Mouse (Mus musculus): Measurements from ENCODE around the gene Tsku. TPM values are rescaled to one million over a fixed set of nuclear protein-coding genes. Genes with fewer than 3 reads are reported as not detected.

The Tsku gene
- polyA plus RNA-seq, 1 experiment, result 9.5 TPM

- peaks cover 4% of the 10 kb centered on the region; the same call in 1 of the 2 replicates for H3K4me1 ChIP-seq (ENCODE audit: control insufficient read depth, insufficient read depth, low read length)
- DNase-seq, result peak; percentile 57
These were observed 11.3 kb downstream of the Tsku start for GRCm38 (mm10) chr7:98349821-98350220.

GRCm38 (mm10) chr7:98349096-98349495 is 12.0 kb downstream of the Tsku start:
- peak; percentile 86 for DNase-seq
- no peak overlapping the region for H3K27ac ChIP-seq (ENCODE audit: insufficient read depth, low read depth, low read length)
- H3K4me3 ChIP-seq (ENCODE audit: insufficient read depth, low read depth, low read length), result no peak overlapping the region
- peaks cover under 1% of the 10 kb centered on the region; the same call in 1 of the 2 replicates for H3K4me1 ChIP-seq (ENCODE audit: control insufficient read depth, insufficient read depth, low read length)
- H3K36me3 ChIP-seq (ENCODE audit: control insufficient read depth, insufficient read depth, low read length), result no peaks in the 10 kb centered on the region
- H3K27me3 ChIP-seq (replicated peaks; ENCODE audit: control insufficient read depth, insufficient read depth, low read length), result no peaks in the 10 kb centered on the region
- TF ChIP-seq CTCF (conservative IDR thresholded peaks at IDR 0.05; ENCODE audit: insufficient read depth, insufficient read length, low read depth, low read length) (peak; percentile 96), POLR2A (IDR thresholded peaks at IDR 0.05; ENCODE audit: low read depth, low read length) (no peak)
- WGBS, result 13% methylated on average over 5 of the region's 5 CpGs

More at GRCm38 (mm10) chr7:98349821-98350220, 11.3 kb downstream of the Tsku start:
- Histone ChIP-seq H3K27ac (ENCODE audit: insufficient read depth, low read depth, low read length) (no peak overlapping the region), H3K27me3 (replicated peaks; ENCODE audit: control insufficient read depth, insufficient read depth, low read length) (no peaks in the 10 kb centered on the region), H3K4me3 (ENCODE audit: insufficient read depth, low read depth, low read length) (no peak overlapping the region), H3K36me3 (ENCODE audit: control insufficient read depth, insufficient read depth, low read length) (no peaks in the 10 kb centered on the region)
- TF ChIP-seq CTCF (conservative IDR thresholded peaks at IDR 0.05; ENCODE audit: insufficient read depth, insufficient read length, low read depth, low read length) (no peak), POLR2A (IDR thresholded peaks at IDR 0.05; ENCODE audit: low read depth, low read length) (no peak)
- 76% methylated on average over 6 of the region's 6 CpGs for WGBS

- Histone ChIP-seq H3K4me3 (ENCODE audit: insufficient read depth, low read depth, low read length) (no peak overlapping the region), H3K27me3 (replicated peaks; ENCODE audit: control insufficient read depth, insufficient read depth, low read length) (no peaks in the 10 kb centered on the region), H3K27ac (ENCODE audit: insufficient read depth, low read depth, low read length) (no peak overlapping the region), H3K4me1 (ENCODE audit: control insufficient read depth, insufficient read depth, low read length) (no peaks in the 10 kb centered on the region), H3K36me3 (ENCODE audit: control insufficient read depth, insufficient read depth, low read length) (no peaks in the 10 kb centered on the region)
- DNase-seq, result peak; percentile 64
- TF ChIP-seq CTCF (conservative IDR thresholded peaks at IDR 0.05; ENCODE audit: insufficient read depth, insufficient read length, low read depth, low read length), result peak; percentile 86
- no peak for TF ChIP-seq POLR2A (IDR thresholded peaks at IDR 0.05; ENCODE audit: low read depth, low read length)
- WGBS, result 44% methylated on average over 7 of the region's 7 CpGs
These were observed 13.1 kb downstream of the Tsku start for GRCm38 (mm10) chr7:98348043-98348442.

GRCm38 (mm10) chr7:98347471-98347870 is 13.7 kb downstream of the Tsku start:
- no peaks in the 10 kb centered on the region for H3K36me3 ChIP-seq (ENCODE audit: control insufficient read depth, insufficient read depth, low read length)
- no peaks in the 10 kb centered on the region for H3K4me1 ChIP-seq (ENCODE audit: control insufficient read depth, insufficient read depth, low read length)
- no peak overlapping the region for H3K4me3 ChIP-seq (ENCODE audit: insufficient read depth, low read depth, low read length)
- H3K27ac ChIP-seq (ENCODE audit: insufficient read depth, low read depth, low read length), result no peak overlapping the region
- no peaks in the 10 kb centered on the region for H3K27me3 ChIP-seq (replicated peaks; ENCODE audit: control insufficient read depth, insufficient read depth, low read length)
- no peak for TF ChIP-seq CTCF (conservative IDR thresholded peaks at IDR 0.05; ENCODE audit: insufficient read depth, insufficient read length, low read depth, low read length)
- no peak for TF ChIP-seq POLR2A (IDR thresholded peaks at IDR 0.05; ENCODE audit: low read depth, low read length)
- no peak for DNase-seq
- WGBS, result 67% methylated on average over 5 of the region's 5 CpGs

GRCm38 (mm10) chr7:98345036-98345435 is 16.1 kb downstream of the Tsku start:
- H3K4me1 ChIP-seq (ENCODE audit: control insufficient read depth, insufficient read depth, low read length), result no peaks in the 10 kb centered on the region
- no peak overlapping the region for H3K4me3 ChIP-seq (ENCODE audit: insufficient read depth, low read depth, low read length)
- H3K36me3 ChIP-seq (ENCODE audit: control insufficient read depth, insufficient read depth, low read length), result no peaks in the 10 kb centered on the region
- TF ChIP-seq CTCF (conservative IDR thresholded peaks at IDR 0.05; ENCODE audit: insufficient read depth, insufficient read length, low read depth, low read length), result no peak
- TF ChIP-seq POLR2A (IDR thresholded peaks at IDR 0.05; ENCODE audit: low read depth, low read length), result no peak
- H3K27me3 ChIP-seq (replicated peaks; ENCODE audit: control insufficient read depth, insufficient read depth, low read length), result no peaks in the 10 kb centered on the region
- WGBS, result 69% methylated on average over 6 of the region's 6 CpGs
- no peak overlapping the region for H3K27ac ChIP-seq (ENCODE audit: insufficient read depth, low read depth, low read length)
- no peak for DNase-seq

GRCm38 (mm10) chr7:98344361-98344760 is 16.8 kb downstream of the Tsku start:
- TF ChIP-seq CTCF (conservative IDR thresholded peaks at IDR 0.05; ENCODE audit: insufficient read depth, insufficient read length, low read depth, low read length) (peak; percentile 62), POLR2A (IDR thresholded peaks at IDR 0.05; ENCODE audit: low read depth, low read length) (no peak)
- H3K36me3 ChIP-seq (ENCODE audit: control insufficient read depth, insufficient read depth, low read length), result no peaks in the 10 kb centered on the region
- no peak for DNase-seq
- no peak overlapping the region for H3K4me3 ChIP-seq (ENCODE audit: insufficient read depth, low read depth, low read length)
- H3K27me3 ChIP-seq (replicated peaks; ENCODE audit: control insufficient read depth, insufficient read depth, low read length), result no peaks in the 10 kb centered on the region
- 23% methylated on average over 3 of the region's 3 CpGs for WGBS
- no peak overlapping the region for H3K27ac ChIP-seq (ENCODE audit: insufficient read depth, low read depth, low read length)
- no peaks in the 10 kb centered on the region for H3K4me1 ChIP-seq (ENCODE audit: control insufficient read depth, insufficient read depth, low read length)

- WGBS, result 81% methylated on average over 3 of the region's 3 CpGs
- no peak for DNase-seq
These were observed 18.9 kb downstream of the Tsku start for GRCm38 (mm10) chr7:98342249-98342648.

More at GRCm38 (mm10) chr7:98342249-98342648, 18.9 kb downstream of the Tsku start:
- no peaks in the 10 kb centered on the region for H3K4me1 ChIP-seq (ENCODE audit: control insufficient read depth, insufficient read depth, low read length)
- no peak for TF ChIP-seq POLR2A (IDR thresholded peaks at IDR 0.05; ENCODE audit: low read depth, low read length)
- no peak for TF ChIP-seq CTCF (conservative IDR thresholded peaks at IDR 0.05; ENCODE audit: insufficient read depth, insufficient read length, low read depth, low read length)
- no peaks in the 10 kb centered on the region for H3K36me3 ChIP-seq (ENCODE audit: control insufficient read depth, insufficient read depth, low read length)
- H3K27me3 ChIP-seq (replicated peaks; ENCODE audit: control insufficient read depth, insufficient read depth, low read length), result no peaks in the 10 kb centered on the region
- no peak overlapping the region for H3K27ac ChIP-seq (ENCODE audit: insufficient read depth, low read depth, low read length)
- no peak overlapping the region for H3K4me3 ChIP-seq (ENCODE audit: insufficient read depth, low read depth, low read length)
